Mouse (Mus musculus) left cerebral cortex, postnatal 36 days (tissue): Measurements from ENCODE around the gene Fhl3. TPM values are rescaled to one million over a fixed set of nuclear protein-coding genes. Genes with fewer than 3 reads are reported as not detected.

Experiments
- DNase-seq, 2 experiments: peaks; one replicate each; pipeline ENCODE4 v3.0.0; 2021 to 2022; ENCODE audit warnings: low spot score in 2 of 2, mixed read lengths in 1 of 2
- intact Hi-C: fragments of 180-260 bp; cut with DNase I; formaldehyde crosslinking; loops from one replicate; pipeline ENCODE4 v1.15.1; 2025
- total RNA-seq, 2 experiments: library from RNA; stranded (reverse); gene quantifications; 2 replicates each; pipeline ENCODE4 v1.2.3; 2021

Fhl3 gene
- total RNA-seq, 2 experiments from 2014 or later = 1.6 to 1.9 TPM

GRCm38 (mm10) chr4:124675037-124675436 is 25.5 kb upstream of the Fhl3 start:
- intact Hi-C loops = loop anchor here (1.0 to 5.0 kb wide), 2 partner anchors 446 to 738 kb away; no protein-coding TSS in a partner anchor
- DNase-seq = peak in 1 of 2 experiments; percentile 57

- intact Hi-C loops = loop anchor here (1.0 to 5.0 kb wide), 2 partner anchors 447 to 739 kb away; no protein-coding TSS in a partner anchor
- DNase-seq = no peak
These were observed 24.5 kb upstream of the Fhl3 start for GRCm38 (mm10) chr4:124675958-124676357.

GRCm38 (mm10) chr4:124682270-124682669 is 18.2 kb upstream of the Fhl3 start:
- intact Hi-C loops = no loop called here
- DNase-seq = no peak

- DNase-seq = no peak
- intact Hi-C loops = no loop called here
These were observed 17.0 kb upstream of the Fhl3 start for GRCm38 (mm10) chr4:124683474-124683873.

GRCm38 (mm10) chr4:124685004-124685403 is 15.5 kb upstream of the Fhl3 start:
- DNase-seq = no peak
- intact Hi-C loops = no loop called here

- DNase-seq = no peak
- intact Hi-C loops = no loop called here
These were observed 15.0 kb upstream of the Fhl3 start for GRCm38 (mm10) chr4:124685453-124685852.

- DNase-seq = no peak
- intact Hi-C loops = no loop called here
These were observed 14.6 kb upstream of the Fhl3 start for GRCm38 (mm10) chr4:124685897-124686402.

- DNase-seq = no peak
- intact Hi-C loops = no loop called here
These were observed 9.0 kb upstream of the Fhl3 start for GRCm38 (mm10) chr4:124691455-124691854.

GRCm38 (mm10) chr4:124692416-124692861 is 8.1 kb upstream of the Fhl3 start:
- intact Hi-C loops = no loop called here

GRCm38 (mm10) chr4:124693135-124693894 is 7.2 kb upstream of the Fhl3 start, which contains the start of gene Utp11:
TSS of gene Utp11 (minus strand) at chr4:124693600.
- intact Hi-C loops = no loop called here
- DNase-seq = peak; percentile 83 to 84

More at GRCm38 (mm10) chr4:124692416-124692861, 8.1 kb upstream of the Fhl3 start:
- DNase-seq = no peak

- intact Hi-C loops = no loop called here
- no peak for DNase-seq
These were observed 5.9 kb upstream of the Fhl3 start for GRCm38 (mm10) chr4:124694572-124694971.

- intact Hi-C loops = no loop called here
- no peak for DNase-seq
These were observed 4.5 kb upstream of the Fhl3 start for GRCm38 (mm10) chr4:124695786-124696516.

GRCm38 (mm10) chr4:124699791-124700190 is 710 bp upstream of the Fhl3 start:
- intact Hi-C loops = no loop called here
- no peak for DNase-seq

- no peak for DNase-seq
- intact Hi-C loops = no loop called here
These were observed 748 bp downstream of the Fhl3 start for GRCm38 (mm10) chr4:124701052-124701845.

GRCm38 (mm10) chr4:124701916-124702315 is 1.4 kb downstream of the Fhl3 start:
- intact Hi-C loops = no loop called here
- DNase-seq = no peak

GRCm38 (mm10) chr4:124703406-124703805 is 2.9 kb downstream of the Fhl3 start:
- intact Hi-C loops = no loop called here
- DNase-seq = no peak

- DNase-seq = no peak
- intact Hi-C loops = no loop called here
These were observed 3.6 kb downstream of the Fhl3 start for GRCm38 (mm10) chr4:124703881-124704796.

- DNase-seq = no peak
- intact Hi-C loops = no loop called here
These were observed 4.4 kb downstream of the Fhl3 start for GRCm38 (mm10) chr4:124704797-124705474.
